Mouse (Mus musculus): Measurements from ENCODE around the gene Fez1. TPM values are rescaled to one million over a fixed set of nuclear protein-coding genes. Genes with fewer than 3 reads are reported as not detected.

The Fez1 gene
- polyA plus RNA-seq, 3 experiments from 2014 or later, result not detected

GRCm38 (mm10) chr9:36895009-36895693 lies 73.5 kb downstream of the Fez1 start:
- no peak for ATAC-seq

GRCm38 (mm10) chr9:36898560-36898959 lies 76.9 kb downstream of the Fez1 start:
- no peak for ATAC-seq

- no peak for ATAC-seq
Observed at GRCm38 (mm10) chr9:36900464-36900863, 78.8 kb downstream of the Fez1 start.

GRCm38 (mm10) chr9:36905452-36905851 lies 83.8 kb downstream of the Fez1 start:
- ATAC-seq, result no peak

GRCm38 (mm10) chr9:36916362-36916761 lies 94.7 kb downstream of the Fez1 start:
- ATAC-seq, result peak; percentile 32

- no peak for ATAC-seq
Observed at GRCm38 (mm10) chr9:36916915-36917314, 95.3 kb downstream of the Fez1 start.

- ATAC-seq, result no peak
Observed at GRCm38 (mm10) chr9:36918582-36918981, 96.9 kb downstream of the Fez1 start.

GRCm38 (mm10) chr9:36919472-36919871 lies 97.8 kb downstream of the Fez1 start:
- ATAC-seq, result no peak

- ATAC-seq, result no peak
Observed at GRCm38 (mm10) chr9:36921718-36922415, 100.2 kb downstream of the Fez1 start.

- ATAC-seq, result no peak
Observed at GRCm38 (mm10) chr9:36923753-36924152, 102.1 kb downstream of the Fez1 start.

Other genes starting within 250 kb of the Fez1 start
- not detected for gene Gm17689, start 239.2 kb upstream of the Fez1 start, polyA plus RNA-seq (2017; shearing (Covaris generic))
- not detected for gene A630095E13Rik, start 178.5 kb upstream of the Fez1 start, polyA plus RNA-seq (2017; shearing (Covaris generic))
- not detected for gene Acrv1, start 128.6 kb upstream of the Fez1 start, polyA plus RNA-seq (2017; shearing (Covaris generic))
- gene Chek1, start 94.8 kb upstream of the Fez1 start, polyA plus RNA-seq (2017; shearing (Covaris generic)), result 10 to 100 TPM in 1 of 3 experiments, 1 to 10 TPM in 2; 3.7 to 24.6 (median 6.3) TPM
- gene Stt3a, start 54.2 kb upstream of the Fez1 start, polyA plus RNA-seq (2017; shearing (Covaris generic)), result 100 to 1,000 TPM; 237 to 338 (median 247) TPM
- gene Ei24, start 24.5 kb upstream of the Fez1 start, polyA plus RNA-seq (2017; shearing (Covaris generic)), result 10 to 100 TPM; 13.2 to 20.3 (median 16.4) TPM